Mouse (Mus musculus): ENCODE measurements around the gene Tm6sf2. TPM values are rescaled to one million over a fixed set of nuclear protein-coding genes. Genes with fewer than 3 reads are reported as not detected.

The Tm6sf2 gene
- polyA plus RNA-seq (2012; rRNA removed) = 5.1 and 5.9 TPM in 2 replicates

- Histone ChIP-seq H3K27ac (ENCODE audit: control insufficient read depth, insufficient read depth, low read length) (no peak within 1 kb of the TSS), H3K4me1 (replicated peaks; ENCODE audit: control insufficient read depth, insufficient read depth, low read length) (no peaks in the 10 kb centered on the region; the same call in 1 of the 2 replicates), H3K36me3 (ENCODE audit: control insufficient read depth, insufficient read depth, low read length) (peaks cover 7% of the 10 kb centered on the region), H3K27me3 (ENCODE audit: control insufficient read depth, insufficient read depth, low read length) (no peaks in the 10 kb centered on the region), H3K4me3 (ENCODE audit: control insufficient read depth, insufficient read depth, low read length) (no peak within 1 kb of the TSS)
- 24% methylated on average over 26 of the region's 27 CpGs for WGBS
- TF ChIP-seq POLR2A (IDR thresholded peaks at IDR 0.05; ENCODE audit: control insufficient read depth, extremely low read depth, insufficient read depth, low read length, poor library complexity) (no peak), CTCF (IDR thresholded peaks at IDR 0.05; ENCODE audit: borderline replicate concordance, control insufficient read depth, extremely low read depth, insufficient read depth, low read length, poor library complexity) (no peak)
- no peak for DNase-seq
These were observed at the start of gene Tm6sf2 for GRCm38 (mm10) chr8:70072441-70073069. TSS of gene Tm6sf2 (plus strand) at chr8:70072924.

- 97% methylated on average over 8 of the region's 8 CpGs for WGBS
- Histone ChIP-seq H3K27me3 (ENCODE audit: control insufficient read depth, insufficient read depth, low read length) (no peaks in the 10 kb centered on the region), H3K4me3 (ENCODE audit: control insufficient read depth, insufficient read depth, low read length) (no peak overlapping the region), H3K4me1 (replicated peaks; ENCODE audit: control insufficient read depth, insufficient read depth, low read length) (no peaks in the 10 kb centered on the region), H3K27ac (ENCODE audit: control insufficient read depth, insufficient read depth, low read length) (no peak overlapping the region), H3K36me3 (ENCODE audit: control insufficient read depth, insufficient read depth, low read length) (peaks cover 93% of the 10 kb centered on the region)
- DNase-seq = no peak
- TF ChIP-seq POLR2A (IDR thresholded peaks at IDR 0.05; ENCODE audit: control insufficient read depth, extremely low read depth, insufficient read depth, low read length, poor library complexity) (no peak), CTCF (IDR thresholded peaks at IDR 0.05; ENCODE audit: borderline replicate concordance, control insufficient read depth, extremely low read depth, insufficient read depth, low read length, poor library complexity) (no peak)
These were observed 49.1 kb upstream of the Tm6sf2 start for GRCm38 (mm10) chr8:70023596-70023995.

GRCm38 (mm10) chr8:70026151-70026550 is 46.6 kb upstream of the Tm6sf2 start:
- WGBS = 95% methylated on average over 2 of the region's 2 CpGs

GRCm38 (mm10) chr8:70030255-70030654 is 42.5 kb upstream of the Tm6sf2 start:
- DNase-seq = no peak
- 100% methylated on average over 1 of the region's 1 CpGs for WGBS

More at GRCm38 (mm10) chr8:70026151-70026550, 46.6 kb upstream of the Tm6sf2 start:
- Histone ChIP-seq H3K27ac (ENCODE audit: control insufficient read depth, insufficient read depth, low read length) (no peak overlapping the region), H3K4me1 (replicated peaks; ENCODE audit: control insufficient read depth, insufficient read depth, low read length) (no peaks in the 10 kb centered on the region), H3K36me3 (ENCODE audit: control insufficient read depth, insufficient read depth, low read length) (peaks cover 83% of the 10 kb centered on the region), H3K4me3 (ENCODE audit: control insufficient read depth, insufficient read depth, low read length) (no peak overlapping the region), H3K27me3 (ENCODE audit: control insufficient read depth, insufficient read depth, low read length) (no peaks in the 10 kb centered on the region)
- DNase-seq = no peak
- TF ChIP-seq CTCF (IDR thresholded peaks at IDR 0.05; ENCODE audit: borderline replicate concordance, control insufficient read depth, extremely low read depth, insufficient read depth, low read length, poor library complexity) (no peak), POLR2A (IDR thresholded peaks at IDR 0.05; ENCODE audit: control insufficient read depth, extremely low read depth, insufficient read depth, low read length, poor library complexity) (no peak)

GRCm38 (mm10) chr8:70037994-70038393 is 34.7 kb upstream of the Tm6sf2 start:
- TF ChIP-seq CTCF (IDR thresholded peaks at IDR 0.05; ENCODE audit: borderline replicate concordance, control insufficient read depth, extremely low read depth, insufficient read depth, low read length, poor library complexity) (no peak), POLR2A (IDR thresholded peaks at IDR 0.05; ENCODE audit: control insufficient read depth, extremely low read depth, insufficient read depth, low read length, poor library complexity) (no peak)
- Histone ChIP-seq H3K27ac (ENCODE audit: control insufficient read depth, insufficient read depth, low read length) (no peak overlapping the region), H3K27me3 (ENCODE audit: control insufficient read depth, insufficient read depth, low read length) (no peaks in the 10 kb centered on the region), H3K4me3 (ENCODE audit: control insufficient read depth, insufficient read depth, low read length) (no peak overlapping the region), H3K4me1 (replicated peaks; ENCODE audit: control insufficient read depth, insufficient read depth, low read length) (peaks cover 7% of the 10 kb centered on the region), H3K36me3 (ENCODE audit: control insufficient read depth, insufficient read depth, low read length) (no peaks in the 10 kb centered on the region)
- no peak for DNase-seq
- 92% methylated on average over 1 of the region's 1 CpGs for WGBS

More at GRCm38 (mm10) chr8:70030255-70030654, 42.5 kb upstream of the Tm6sf2 start:
- no peaks in the 10 kb centered on the region for H3K27me3 ChIP-seq (ENCODE audit: control insufficient read depth, insufficient read depth, low read length)
- peaks cover 48% of the 10 kb centered on the region for H3K36me3 ChIP-seq (ENCODE audit: control insufficient read depth, insufficient read depth, low read length)
- H3K4me3 ChIP-seq (ENCODE audit: control insufficient read depth, insufficient read depth, low read length) = no peak overlapping the region
- H3K27ac ChIP-seq (ENCODE audit: control insufficient read depth, insufficient read depth, low read length) = no peak overlapping the region
- no peaks in the 10 kb centered on the region for H3K4me1 ChIP-seq (replicated peaks; ENCODE audit: control insufficient read depth, insufficient read depth, low read length)
- TF ChIP-seq CTCF (IDR thresholded peaks at IDR 0.05; ENCODE audit: borderline replicate concordance, control insufficient read depth, extremely low read depth, insufficient read depth, low read length, poor library complexity) = no peak
- TF ChIP-seq POLR2A (IDR thresholded peaks at IDR 0.05; ENCODE audit: control insufficient read depth, extremely low read depth, insufficient read depth, low read length, poor library complexity) = no peak

- H3K27ac ChIP-seq (ENCODE audit: control insufficient read depth, insufficient read depth, low read length) = no peak overlapping the region
- H3K36me3 ChIP-seq (ENCODE audit: control insufficient read depth, insufficient read depth, low read length) = no peaks in the 10 kb centered on the region
- peaks cover 13% of the 10 kb centered on the region for H3K4me1 ChIP-seq (replicated peaks; ENCODE audit: control insufficient read depth, insufficient read depth, low read length)
- TF ChIP-seq CTCF (IDR thresholded peaks at IDR 0.05; ENCODE audit: borderline replicate concordance, control insufficient read depth, extremely low read depth, insufficient read depth, low read length, poor library complexity) (no peak), POLR2A (IDR thresholded peaks at IDR 0.05; ENCODE audit: control insufficient read depth, extremely low read depth, insufficient read depth, low read length, poor library complexity) (no peak)
- peak overlapping the region; percentile 83 for H3K4me3 ChIP-seq (ENCODE audit: control insufficient read depth, insufficient read depth, low read length)
- WGBS = under 1% methylated on average over 47 of the region's 47 CpGs
- DNase-seq = no peak
- no peaks in the 10 kb centered on the region for H3K27me3 ChIP-seq (ENCODE audit: control insufficient read depth, insufficient read depth, low read length)
These were observed 30.7 kb upstream of the Tm6sf2 start for GRCm38 (mm10) chr8:70041885-70042546.
